Mouse (Mus musculus) urinary bladder, postnatal 36 days (tissue): ENCODE data around the gene Olfr193.
"Not testable (repeated sequence)": the region's sequence is repeated elsewhere in the genome, so short reads cannot be mapped to it uniquely, and the experiment has no call there.

Source experiments
- DNase-seq, 2 experiments: peaks; one replicate each; pipeline ENCODE4 v3.0.0; 2022; ENCODE audit warnings: low spot score in 2 of 2, mixed read lengths in 1 of 2

Gene Olfr193

GRCm38 (mm10) chr16:59111781-59112180, at the start of gene Olfr193:
Gene Olfr193 (minus strand): TSS chr16:59111881.
- DNase-seq = no peak

- no peak for DNase-seq
Measured at GRCm38 (mm10) chr16:59151996-59152395, 40.3 kb upstream of the Olfr193 start.

GRCm38 (mm10) chr16:59146746-59147145, 35.1 kb upstream of the Olfr193 start, which contains the start of gene Olfr195:
Gene Olfr195 (plus strand): TSS chr16:59147046.
- no peak for DNase-seq

- no peak for DNase-seq
Measured at GRCm38 (mm10) chr16:59141105-59141504, 29.4 kb upstream of the Olfr193 start.

- DNase-seq = no peak
Measured at GRCm38 (mm10) chr16:59130740-59131139, 19.1 kb upstream of the Olfr193 start.

GRCm38 (mm10) chr16:59120969-59121368, 9.3 kb upstream of the Olfr193 start, which contains the start of gene Olfr194:
Gene Olfr194 (minus strand): TSS chr16:59121069.
- no peak for DNase-seq

GRCm38 (mm10) chr16:59108522-59108921, 3.2 kb downstream of the Olfr193 start:
- not testable (repeated sequence) for DNase-seq

GRCm38 (mm10) chr16:59105312-59105711, 6.4 kb downstream of the Olfr193 start:
- no peak for DNase-seq

GRCm38 (mm10) chr16:59089722-59090121, 22.0 kb downstream of the Olfr193 start, which contains the start of gene Olfr191:
Gene Olfr191 (minus strand): TSS chr16:59089822.
- DNase-seq = not testable (repeated sequence)

- not testable (repeated sequence) for DNase-seq
Measured at GRCm38 (mm10) chr16:59081113-59081512, 30.6 kb downstream of the Olfr193 start.

- DNase-seq = no peak
Measured at GRCm38 (mm10) chr16:59077905-59078304, 33.8 kb downstream of the Olfr193 start, which contains the start of gene Olfr190. Gene Olfr190 (minus strand): TSS chr16:59078005.

- no peak for DNase-seq
Measured at GRCm38 (mm10) chr16:59073520-59073919, 38.2 kb downstream of the Olfr193 start.

- no peak for DNase-seq
Measured at GRCm38 (mm10) chr16:59071755-59072154, 39.9 kb downstream of the Olfr193 start.

GRCm38 (mm10) chr16:59062411-59062810, 49.3 kb downstream of the Olfr193 start:
- DNase-seq = not testable (repeated sequence)
